1 mouse cellular context compared by ENCODE assay signal in the genomic region with DNA sequence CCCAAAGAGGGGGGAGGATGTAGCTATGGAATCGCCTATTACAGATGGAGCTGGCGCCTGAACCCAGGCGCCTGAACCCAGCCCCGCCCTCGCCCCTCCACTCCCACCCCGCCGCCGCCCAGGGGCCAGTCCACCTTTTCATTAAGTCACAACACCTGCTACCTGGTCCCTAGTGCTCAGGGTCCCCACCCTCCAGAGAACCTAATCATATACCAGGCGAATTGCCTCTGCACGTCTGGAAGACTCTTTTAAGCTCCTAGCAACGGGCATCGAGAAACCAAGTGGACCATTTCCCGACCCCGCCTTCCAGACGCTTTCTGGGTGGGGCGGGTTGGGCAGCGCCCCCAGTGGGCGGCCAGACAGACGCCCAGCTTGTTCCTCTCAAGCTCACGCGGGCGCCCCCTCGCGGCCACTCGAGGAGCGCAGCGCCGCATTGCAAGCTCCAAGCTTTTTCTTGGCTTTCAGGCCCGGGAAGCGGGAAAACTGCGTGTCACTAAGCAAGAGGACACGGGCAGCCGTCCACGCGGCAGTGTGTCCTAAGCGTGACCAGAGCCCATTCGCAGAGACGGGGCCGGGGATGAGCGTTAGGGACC.
TF ChIP-seq lines count a peak whose summit lies in the region.

No protein-coding gene starts in this region.

TF ChIP-seq in CH12.LX, 34 proteins besides CTCF, POLR2A, EP300 and RAD21 (continued from another document):
- TF ChIP-seq MAFK (IDR thresholded peaks at IDR 0.05; ENCODE audit: insufficient replicate concordance, low read length), result no peak
- TF ChIP-seq USF2 (conservative IDR thresholded peaks at IDR 0.05; ENCODE audit: low read depth, low read length), result no peak
- no peak for TF ChIP-seq PAX5 (IDR thresholded peaks at IDR 0.05; ENCODE audit: low read length)
- TF ChIP-seq RCOR1 (conservative IDR thresholded peaks at IDR 0.05; ENCODE audit: low read depth, low read length), result no peak
- peak; percentile 83 for TF ChIP-seq MAZ (IDR thresholded peaks at IDR 0.05; ENCODE audit: low read depth, low read length)
- TF ChIP-seq CHD1 (IDR thresholded peaks at IDR 0.05; ENCODE audit: low read depth, low read length), result no peak
- TF ChIP-seq ETS1 (conservative IDR thresholded peaks at IDR 0.05; ENCODE audit: low read depth, low read length), result no peak
- TF ChIP-seq JUN (IDR thresholded peaks at IDR 0.05; ENCODE audit: insufficient read depth, low read depth, low read length), result no peak
- TF ChIP-seq JUND (conservative IDR thresholded peaks at IDR 0.05; ENCODE audit: low read depth, low read length), result no peak
- TF ChIP-seq SIN3A (IDR thresholded peaks at IDR 0.05; ENCODE audit: low read length), result peak; percentile 43; the same call in 1 of the 2 replicates
- TF ChIP-seq TBP (conservative IDR thresholded peaks at IDR 0.05; ENCODE audit: low read depth, low read length), result no peak
- TF ChIP-seq USF1 (IDR thresholded peaks at IDR 0.05; ENCODE audit: low read depth, low read length), result no peak
- TF ChIP-seq ZKSCAN1 (IDR thresholded peaks at IDR 0.05; ENCODE audit: borderline replicate concordance, low read depth, low read length), result no peak
- peak; percentile 57; the same call in 1 of the 2 replicates for TF ChIP-seq TCF12 (IDR thresholded peaks at IDR 0.05; ENCODE audit: low read depth, low read length)
- TF ChIP-seq NELFE (IDR thresholded peaks at IDR 0.05; ENCODE audit: low read depth, low read length), result peak; percentile 72; the same call in 1 of the 2 replicates
- 0 out of 2 replicates have a peak, but pooled peaks have one; percentile 28 for TF ChIP-seq ELF1 (IDR thresholded peaks at IDR 0.05; ENCODE audit: low read depth, low read length)
- peak; percentile 22; the same call in 1 of the 2 replicates for TF ChIP-seq HCFC1 (IDR thresholded peaks at IDR 0.05; ENCODE audit: low read depth, low read length)
- TF ChIP-seq MXI1 (IDR thresholded peaks at IDR 0.05; ENCODE audit: low read depth, low read length), result no peak
- no peak; the same call in 1 of the 2 replicates for TF ChIP-seq MEF2A (IDR thresholded peaks at IDR 0.05; ENCODE audit: borderline replicate concordance, low read depth, low read length)
- TF ChIP-seq MYC (IDR thresholded peaks at IDR 0.05; ENCODE audit: low read depth, low read length), result no peak
- TF ChIP-seq CHD2 (IDR thresholded peaks at IDR 0.05; ENCODE audit: low read length), result no peak
- no peak for TF ChIP-seq KAT2A (IDR thresholded peaks at IDR 0.05; ENCODE audit: insufficient replicate concordance, low read length)
- TF ChIP-seq MAX (IDR thresholded peaks at IDR 0.05; ENCODE audit: low read length), result peak; percentile 41; the same call in 1 of the 2 replicates
- TF ChIP-seq GABPA (IDR thresholded peaks at IDR 0.05; ENCODE audit: insufficient replicate concordance, low read depth, low read length), result no peak
- TF ChIP-seq POLR2AphosphoS2 (IDR thresholded peaks at IDR 0.05; ENCODE audit: low read depth, low read length), result no peak
- no peak for TF ChIP-seq NRF1 (IDR thresholded peaks at IDR 0.05; ENCODE audit: low read depth, low read length)
- no peak for TF ChIP-seq ZMIZ1 (IDR thresholded peaks at IDR 0.05; ENCODE audit: low read depth, low read length)
- TF ChIP-seq SMC3 (IDR thresholded peaks at IDR 0.05; ENCODE audit: low read depth, low read length), result peak; percentile 58
- no peak for TF ChIP-seq E2F4 (IDR thresholded peaks at IDR 0.05; ENCODE audit: insufficient replicate concordance, low read depth, low read length)
